Mouse (Mus musculus) liver, embryonic 11.5 days (tissue): ENCODE results near the gene Wfdc10. TPM values are rescaled to one million over a fixed set of nuclear protein-coding genes. Genes with fewer than 3 reads are reported as not detected.
"Not testable (repeated sequence)": the region's sequence is repeated elsewhere in the genome, so short reads cannot be mapped to it uniquely, and the experiment has no call there.

ENCODE experiments used
- ATAC-seq: fragments of 200-750 bp; cut with Nextera tagmentation; replicated peaks from 2 replicates; pipeline ENCODE4 v1.8.0; 2017; ENCODE audit warnings: moderate number of reproducible peaks, mild to moderate bottlenecking, moderate TSS enrichment, moderate library complexity; ENCODE audit not compliant: low FRiP score
- DNase-seq: peaks from one replicate; pipeline ENCODE4 v3.0.0-alpha.2; 2017; ENCODE audit warnings: low spot score
- H3K27ac ChIP-seq: fragments of 300-500 bp; sonication (generic); 2 replicates; pipeline ENCODE4 v1.5.1; 2014; ENCODE audit warnings: mild to moderate bottlenecking, low read depth, low read length, control low read depth
- H3K27me3 ChIP-seq: fragments of 300-500 bp; sonication (generic); replicated peaks from 2 replicates; pipeline ENCODE4 v1.6.1; 2014; ENCODE audit warnings: low read length, mixed read lengths; ENCODE audit not compliant: control insufficient read depth, insufficient read depth
- H3K36me3 ChIP-seq: fragments of 300-500 bp; sonication (generic); 2 replicates; pipeline ENCODE4 v1.6.1; 2014; ENCODE audit warnings: mild to moderate bottlenecking, low read length, moderate library complexity, mixed read lengths; ENCODE audit not compliant: control insufficient read depth, insufficient read depth
- H3K4me1 ChIP-seq: fragments of 300-500 bp; sonication (generic); replicated peaks from 2 replicates; pipeline ENCODE4 v1.6.1; 2014; ENCODE audit warnings: low read length, mixed read lengths; ENCODE audit not compliant: control insufficient read depth, insufficient read depth
- H3K4me2 ChIP-seq: fragments of 300-500 bp; sonication (generic); 2 replicates; pipeline ENCODE4 v1.6.1; 2014; ENCODE audit warnings: mild to moderate bottlenecking, control low read depth, moderate library complexity
- H3K4me3 ChIP-seq: fragments of 300-500 bp; sonication (generic); 2 replicates; pipeline ENCODE4 v1.5.1; 2014; ENCODE audit warnings: low read depth, low read length, control low read depth
- H3K9ac ChIP-seq: fragments of 300-500 bp; sonication (generic); 2 replicates; pipeline ENCODE4 v1.6.1; 2014; ENCODE audit warnings: low read depth, low read length, control low read depth
- H3K9me3 ChIP-seq: fragments of 300-500 bp; sonication (generic); 2 replicates; pipeline ENCODE4 v1.6.1; 2016; ENCODE audit warnings: low read length, inconsistent platforms, mixed read lengths; ENCODE audit not compliant: control insufficient read depth
- WGBS: fragments of 180-500 bp; shearing (Covaris S2); extraction: QIAGEN DNeasy Blood & Tissue Kit; methylation state at CpG from one replicate; pipeline ENCODE4 v1.1.7; 2014; 5-methylcytosine and 5-hydroxymethylcytosine counted together
- polyA plus RNA-seq: library from polyadenylated mRNA; unstranded; fragments of >200 nt; fragmentation: Nextera tagmentation; extraction: Ambion mirVana; gene quantifications from 2 replicates; pipeline ENCODE4 v1.2.1, GENCODE M21; 2014

Wfdc10 gene
- polyA plus RNA-seq, result not detected in 2 replicates

DNA sequence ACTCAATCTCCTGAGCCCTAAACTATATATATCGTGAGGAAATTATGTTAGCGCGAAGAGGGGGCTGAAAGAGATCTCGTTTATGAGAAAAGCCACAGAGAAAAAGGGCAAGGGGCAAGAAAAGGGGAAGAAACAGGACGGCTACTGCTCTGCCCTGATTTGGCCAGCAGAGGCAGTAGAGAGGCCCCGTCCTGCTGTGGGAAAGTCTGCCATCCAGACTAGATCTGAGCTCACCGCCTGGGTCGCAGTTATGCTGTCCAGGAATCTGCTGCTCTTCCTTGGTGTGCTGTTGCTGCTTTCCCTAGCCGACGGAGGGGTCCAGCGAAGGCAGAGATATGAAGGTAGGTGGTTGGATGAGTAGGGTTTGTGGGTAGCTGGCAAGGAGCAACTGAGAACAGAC, at the start of gene Wfdc10:
Gene Wfdc10 (plus strand): TSS at position 189 of the 400 bp plus-strand sequence.
- Histone ChIP-seq H3K9me3 (no peaks in the 10 kb centered on the region), H3K27ac (no peak within 1 kb of the TSS), H3K27me3 (no peaks in the 10 kb centered on the region), H3K4me2 (no peak within 1 kb of the TSS), H3K36me3 (no peaks in the 10 kb centered on the region), H3K9ac (no peak within 1 kb of the TSS), H3K4me3 (no peak within 1 kb of the TSS), H3K4me1 (no peaks in the 10 kb centered on the region)
- ATAC-seq, result no peak
- WGBS, result 10% methylated on average over 11 of the region's 11 CpGs
- peak; percentile 38 for DNase-seq

DNA sequence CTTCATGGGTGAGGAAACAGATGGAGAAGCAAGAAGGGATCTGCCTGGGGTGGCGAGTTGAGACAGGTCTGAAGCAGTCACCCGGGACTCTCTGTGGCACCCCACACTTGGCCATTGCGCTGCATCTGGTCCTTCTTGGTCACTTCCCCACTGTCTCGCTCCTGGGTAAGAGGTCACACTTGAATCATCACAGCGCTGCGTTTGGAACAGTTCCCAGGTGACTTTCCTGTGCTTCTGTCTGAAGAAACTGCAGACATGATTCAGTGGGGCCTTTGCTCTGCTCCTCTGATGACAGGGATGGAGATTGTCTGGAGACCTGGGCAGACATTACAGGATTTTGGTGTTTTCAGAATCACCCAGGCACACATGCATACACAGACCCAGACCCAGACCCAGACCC, 47.1 kb upstream of the Wfdc10 start:
- Histone ChIP-seq H3K4me3 (no peak overlapping the region), H3K4me2 (no peak overlapping the region), H3K9ac (no peak overlapping the region), H3K9me3 (no peaks in the 10 kb centered on the region), H3K27me3 (no peaks in the 10 kb centered on the region), H3K4me1 (no peaks in the 10 kb centered on the region), H3K36me3 (no peaks in the 10 kb centered on the region), H3K27ac (no peak overlapping the region)
- no peak for DNase-seq
- WGBS, result 79% methylated on average over 6 of the region's 6 CpGs
- no peak for ATAC-seq

GRCm38 (mm10) chr2:164613471-164613870, 42.4 kb upstream of the Wfdc10 start, which contains the start of the genes Wfdc6b and Wfdc8:
Wfdc6b (plus strand) TSS chr2:164613522.
Wfdc8 (minus strand) TSS chr2:164613626.
- H3K9me3 ChIP-seq, H3K27me3 ChIP-seq, H3K4me2 ChIP-seq, DNase-seq, H3K4me3 ChIP-seq, ATAC-seq, H3K4me1 ChIP-seq, H3K9ac ChIP-seq, H3K27ac ChIP-seq, H3K36me3 ChIP-seq: not testable (repeated sequence)
- WGBS, result 61% methylated on average over 8 of the region's 8 CpGs

GRCm38 (mm10) chr2:164615386-164615785, 40.5 kb upstream of the Wfdc10 start:
- DNase-seq (no peak), ATAC-seq (no peak)
- Histone ChIP-seq H3K36me3 (no peaks in the 10 kb centered on the region), H3K27me3 (no peaks in the 10 kb centered on the region), H3K4me3 (no peak overlapping the region), H3K9ac (no peak overlapping the region), H3K9me3 (no peaks in the 10 kb centered on the region), H3K4me1 (no peaks in the 10 kb centered on the region), H3K4me2 (no peak overlapping the region), H3K27ac (no peak overlapping the region)
- WGBS, result 86% methylated on average over 3 of the region's 3 CpGs

- no peak overlapping the region for H3K4me3 ChIP-seq
- H3K4me2 ChIP-seq, result no peak overlapping the region
- ATAC-seq, result no peak
- 72% methylated on average over 5 of the region's 5 CpGs for WGBS
- H3K4me1 ChIP-seq, result no peaks in the 10 kb centered on the region
- no peak overlapping the region for H3K27ac ChIP-seq
- no peak for DNase-seq
- H3K27me3 ChIP-seq, result no peaks in the 10 kb centered on the region
- H3K9me3 ChIP-seq, result no peaks in the 10 kb centered on the region
- no peaks in the 10 kb centered on the region for H3K36me3 ChIP-seq
- H3K9ac ChIP-seq, result no peak overlapping the region
Measured at GRCm38 (mm10) chr2:164619050-164619449, 36.8 kb upstream of the Wfdc10 start.

DNA sequence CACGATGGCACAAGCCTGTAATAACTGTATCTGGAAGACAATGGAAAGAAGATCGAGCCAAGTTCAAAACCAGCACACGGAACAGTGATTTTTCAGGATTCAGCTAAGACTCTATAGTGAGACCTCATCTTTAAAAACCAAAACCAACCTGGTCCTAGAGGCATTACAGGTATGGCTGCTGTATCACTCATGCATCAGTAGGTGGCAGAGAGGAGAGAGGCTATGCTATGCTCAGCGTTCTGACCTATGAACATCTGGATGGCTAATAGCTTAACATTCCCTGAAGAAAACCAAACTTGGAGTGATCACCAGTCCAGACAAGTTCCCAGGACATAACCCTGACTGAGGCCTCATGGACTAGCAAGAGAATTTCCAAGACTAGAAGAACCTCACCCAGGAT, 34.1 kb upstream of the Wfdc10 start:
- no peak overlapping the region for H3K27ac ChIP-seq
- no peak for ATAC-seq
- 77% methylated on average over 4 of the region's 4 CpGs for WGBS

DNA sequence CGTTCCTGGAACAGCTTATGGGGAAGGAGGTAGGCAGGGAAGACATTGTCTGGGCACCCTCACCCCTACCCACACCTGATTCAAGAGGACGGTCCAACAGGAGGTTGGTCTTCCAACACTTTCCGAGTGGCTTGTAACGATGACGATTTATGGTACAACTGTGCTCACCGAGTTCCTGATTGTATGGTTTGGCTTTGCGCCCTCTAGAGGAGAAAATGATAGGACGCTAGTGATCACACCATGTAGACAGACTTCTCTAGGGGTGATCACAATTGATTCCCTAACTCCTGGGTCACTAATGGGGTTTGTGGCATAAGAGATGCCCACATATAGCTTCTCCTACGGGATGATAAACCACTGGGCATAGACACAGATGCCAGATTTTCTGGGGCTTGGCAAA, 20.6 kb upstream of the Wfdc10 start:
- WGBS, result 72% methylated on average over 9 of the region's 9 CpGs
- H3K9me3 ChIP-seq, result no peaks in the 10 kb centered on the region
- no peak overlapping the region for H3K4me2 ChIP-seq
- H3K27ac ChIP-seq, result no peak overlapping the region
- no peaks in the 10 kb centered on the region for H3K4me1 ChIP-seq
- no peak overlapping the region for H3K9ac ChIP-seq
- no peaks in the 10 kb centered on the region for H3K36me3 ChIP-seq
- H3K4me3 ChIP-seq, result no peak overlapping the region
- no peak for ATAC-seq
- DNase-seq, result no peak
- no peaks in the 10 kb centered on the region for H3K27me3 ChIP-seq

More for the DNA sequence above, 34.1 kb upstream of the Wfdc10 start:
- Histone ChIP-seq H3K27me3 (no peaks in the 10 kb centered on the region), H3K4me3 (no peak overlapping the region), H3K4me1 (no peaks in the 10 kb centered on the region), H3K36me3 (no peaks in the 10 kb centered on the region), H3K4me2 (no peak overlapping the region), H3K9me3 (no peaks in the 10 kb centered on the region), H3K9ac (no peak overlapping the region)
- no peak for DNase-seq

GRCm38 (mm10) chr2:164638696-164639095, 17.1 kb upstream of the Wfdc10 start, which contains the start of gene Wfdc16:
Wfdc16 (minus strand) TSS chr2:164638796.
- no peak within 1 kb of the TSS for H3K9ac ChIP-seq
- 84% methylated on average over 3 of the region's 3 CpGs for WGBS
- no peak within 1 kb of the TSS for H3K4me2 ChIP-seq
- H3K36me3 ChIP-seq, result no peaks in the 10 kb centered on the region
- H3K27ac ChIP-seq, result no peak within 1 kb of the TSS
- DNase-seq (no peak), ATAC-seq (no peak)
- H3K27me3 ChIP-seq, result no peaks in the 10 kb centered on the region
- no peaks in the 10 kb centered on the region for H3K9me3 ChIP-seq
- H3K4me1 ChIP-seq, result no peaks in the 10 kb centered on the region
- H3K4me3 ChIP-seq, result no peak within 1 kb of the TSS

- WGBS, result 59% methylated on average over 7 of the region's 7 CpGs
- H3K4me1 ChIP-seq, result no peaks in the 10 kb centered on the region
- H3K9ac ChIP-seq, result no peak overlapping the region
- no peaks in the 10 kb centered on the region for H3K9me3 ChIP-seq
- H3K4me3 ChIP-seq, result no peak overlapping the region
- no peaks in the 10 kb centered on the region for H3K36me3 ChIP-seq
- DNase-seq (peak; percentile 27), ATAC-seq (no peak)
- H3K27me3 ChIP-seq, result no peaks in the 10 kb centered on the region
- H3K4me2 ChIP-seq, result no peak overlapping the region
- H3K27ac ChIP-seq, result no peak overlapping the region
Measured at GRCm38 (mm10) chr2:164641129-164641528, 14.7 kb upstream of the Wfdc10 start.
